Mouse (Mus musculus) embryonic facial prominence, embryonic 14.5 days (tissue): ENCODE measurements around the gene Neurod2. TPM values are rescaled to one million over a fixed set of nuclear protein-coding genes. Genes with fewer than 3 reads are reported as not detected.

Experiments used
- ATAC-seq: fragments of 200-750 bp; cut with Nextera tagmentation; 2 replicates; pipeline ENCODE4 v1.8.0; 2017; ENCODE audit warnings: low read depth, moderate number of reproducible peaks, moderate TSS enrichment
- DNase-seq: peaks from one replicate; pipeline ENCODE4 v3.0.0-alpha.2; 2015; ENCODE audit warnings: low spot score
- H3K27ac ChIP-seq: fragments of 300-500 bp; sonication (generic); replicated peaks from 2 replicates; pipeline ENCODE4 v1.5.1; 2014; ENCODE audit warnings: low read depth, mild to moderate bottlenecking, low read length, moderate library complexity
- H3K27me3 ChIP-seq: fragments of 300-500 bp; sonication (generic); replicated peaks from 2 replicates; pipeline ENCODE4 v1.6.1; 2014; ENCODE audit warnings: low read length; ENCODE audit not compliant: control insufficient read depth, insufficient read depth
- H3K36me3 ChIP-seq: fragments of 300-500 bp; sonication (generic); 2 replicates; pipeline ENCODE4 v1.6.1; 2014; ENCODE audit warnings: low read length, mixed read lengths; ENCODE audit not compliant: control insufficient read depth, insufficient read depth
- H3K4me1 ChIP-seq: fragments of 300-500 bp; sonication (generic); 2 replicates; pipeline ENCODE4 v1.6.1; 2014; ENCODE audit warnings: antibody characterized with exemption, low read length; ENCODE audit not compliant: control insufficient read depth, insufficient read depth
- H3K4me2 ChIP-seq: fragments of 300-500 bp; sonication (generic); 2 replicates; pipeline ENCODE4 v1.6.1; 2014; ENCODE audit warnings: low read depth, mild to moderate bottlenecking, low read length, moderate library complexity, mixed read lengths
- H3K4me3 ChIP-seq: fragments of 300-500 bp; sonication (generic); 2 replicates; pipeline ENCODE4 v1.5.1; 2014; ENCODE audit warnings: low read depth, mild to moderate bottlenecking, low read length
- H3K9ac ChIP-seq: fragments of 300-500 bp; sonication (generic); 2 replicates; pipeline ENCODE4 v1.6.1; 2014; ENCODE audit warnings: low read depth, mild to moderate bottlenecking, low read length, moderate library complexity, mixed read lengths
- H3K9me3 ChIP-seq: fragments of 300-500 bp; sonication (generic); 2 replicates; pipeline ENCODE4 v1.6.1; 2016; ENCODE audit warnings: low read length; ENCODE audit not compliant: control insufficient read depth
- WGBS: fragments of 180-500 bp; shearing (Covaris S2); extraction: QIAGEN DNeasy Blood & Tissue Kit; methylation state at CpG from one replicate; pipeline ENCODE4 v1.1.7; 2014; 5-methylcytosine and 5-hydroxymethylcytosine counted together
- polyA plus RNA-seq: library from polyadenylated mRNA; unstranded; fragments of >200 nt; fragmentation: Nextera tagmentation; extraction: Ambion mirVana; gene quantifications from 2 replicates; pipeline ENCODE4 v1.2.1, GENCODE M21; 2014

Neurod2 gene
- polyA plus RNA-seq, 1 experiment from 2014 or later = 0.10 TPM

GRCm38 (mm10) chr11:98339679-98340287 lies 10.3 kb upstream of the Neurod2 start:
- H3K4me2 ChIP-seq = peak overlapping the region; percentile 97

GRCm38 (mm10) chr11:98339071-98339501 lies 9.6 kb upstream of the Neurod2 start:
- under 1% methylated on average over 19 of the region's 19 CpGs for WGBS
- H3K4me1 ChIP-seq = peaks cover 10% of the 10 kb centered on the region; the same call in 1 of the 2 replicates
- no peaks in the 10 kb centered on the region for H3K36me3 ChIP-seq
- ATAC-seq (no peak), DNase-seq (no peak)
- peak overlapping the region; percentile 54 for H3K4me3 ChIP-seq
- no peak overlapping the region for H3K27ac ChIP-seq
- H3K27me3 ChIP-seq = peaks cover 82% of the 10 kb centered on the region
- peak overlapping the region; percentile 66 for H3K9ac ChIP-seq
- peak overlapping the region; percentile 97 for H3K4me2 ChIP-seq
- H3K9me3 ChIP-seq = no peaks in the 10 kb centered on the region

More at GRCm38 (mm10) chr11:98339679-98340287, 10.3 kb upstream of the Neurod2 start:
- Histone ChIP-seq H3K27ac (no peak overlapping the region), H3K36me3 (no peaks in the 10 kb centered on the region), H3K9me3 (no peaks in the 10 kb centered on the region), H3K27me3 (peaks cover 75% of the 10 kb centered on the region), H3K4me3 (peak overlapping the region; percentile 54), H3K4me1 (peaks cover 10% of the 10 kb centered on the region; the same call in 1 of the 2 replicates), H3K9ac (peak overlapping the region; percentile 66; the same call in 1 of the 2 replicates)
- no peak for DNase-seq
- ATAC-seq = no peak
- WGBS = 9% methylated on average over 11 of the region's 11 CpGs

GRCm38 (mm10) chr11:98338507-98338961 lies 9.1 kb upstream of the Neurod2 start:
- Histone ChIP-seq H3K9me3 (no peaks in the 10 kb centered on the region), H3K9ac (peak overlapping the region; percentile 66), H3K27ac (no peak overlapping the region), H3K4me3 (peak overlapping the region; percentile 54), H3K27me3 (peaks cover 87% of the 10 kb centered on the region), H3K36me3 (no peaks in the 10 kb centered on the region), H3K4me2 (peak overlapping the region; percentile 97), H3K4me1 (peaks cover 10% of the 10 kb centered on the region; the same call in 1 of the 2 replicates)
- DNase-seq (no peak), ATAC-seq (no peak)
- 1% methylated on average over 31 of the region's 57 CpGs for WGBS

GRCm38 (mm10) chr11:98336245-98337107 lies 7.0 kb upstream of the Neurod2 start:
- 18% methylated on average over 13 of the region's 13 CpGs for WGBS
- ATAC-seq (no peak), DNase-seq (no peak)
- no peak overlapping the region for H3K4me3 ChIP-seq
- peaks cover 97% of the 10 kb centered on the region for H3K27me3 ChIP-seq
- no peaks in the 10 kb centered on the region for H3K9me3 ChIP-seq
- H3K4me1 ChIP-seq = 0 out of 2 replicates have a peak, but pooled peaks cover 4% of the 10 kb centered on the region
- no peak overlapping the region for H3K9ac ChIP-seq
- no peak overlapping the region for H3K4me2 ChIP-seq
- H3K36me3 ChIP-seq = no peaks in the 10 kb centered on the region
- no peak overlapping the region for H3K27ac ChIP-seq

GRCm38 (mm10) chr11:98335250-98335649 lies 5.8 kb upstream of the Neurod2 start:
- Histone ChIP-seq H3K27ac (no peak overlapping the region), H3K9me3 (no peaks in the 10 kb centered on the region), H3K4me2 (no peak overlapping the region), H3K4me3 (no peak overlapping the region), H3K27me3 (peaks cover 98% of the 10 kb centered on the region), H3K4me1 (0 out of 2 replicates have a peak, but pooled peaks cover 4% of the 10 kb centered on the region), H3K36me3 (no peaks in the 10 kb centered on the region), H3K9ac (no peak overlapping the region)
- DNase-seq = no peak
- ATAC-seq = no peak
- WGBS = 8% methylated on average over 8 of the region's 9 CpGs

GRCm38 (mm10) chr11:98333981-98334741 lies 4.7 kb upstream of the Neurod2 start:
- no peaks in the 10 kb centered on the region for H3K36me3 ChIP-seq
- ATAC-seq (no peak; the same call in 1 of the 2 replicates), DNase-seq (no peak)
- peak overlapping the region; percentile 23 for H3K4me2 ChIP-seq
- WGBS = 2% methylated on average over 12 of the region's 41 CpGs
- 0 out of 2 replicates have a peak, but pooled peaks cover 4% of the 10 kb centered on the region for H3K4me1 ChIP-seq
- H3K27me3 ChIP-seq = peaks cover 98% of the 10 kb centered on the region
- H3K4me3 ChIP-seq = peak overlapping the region; percentile 21
- no peak overlapping the region for H3K9ac ChIP-seq
- no peaks in the 10 kb centered on the region for H3K9me3 ChIP-seq
- H3K27ac ChIP-seq = no peak overlapping the region

- no peak overlapping the region for H3K9ac ChIP-seq
- DNase-seq = no peak
- WGBS = 72% methylated on average over 10 of the region's 10 CpGs
- no peaks in the 10 kb centered on the region for H3K9me3 ChIP-seq
- no peaks in the 10 kb centered on the region for H3K36me3 ChIP-seq
- no peak overlapping the region for H3K4me3 ChIP-seq
- H3K4me1 ChIP-seq = peaks cover 3% of the 10 kb centered on the region; the same call in 1 of the 2 replicates
- peaks cover 100% of the 10 kb centered on the region for H3K27me3 ChIP-seq
- H3K4me2 ChIP-seq = no peak overlapping the region
- no peak for ATAC-seq
- no peak overlapping the region for H3K27ac ChIP-seq
These were observed 3.8 kb upstream of the Neurod2 start for GRCm38 (mm10) chr11:98333263-98333696.

GRCm38 (mm10) chr11:98332841-98333240 lies 3.4 kb upstream of the Neurod2 start:
- ATAC-seq = no peak
- no peak overlapping the region for H3K4me3 ChIP-seq
- no peak overlapping the region for H3K9ac ChIP-seq
- H3K27ac ChIP-seq = no peak overlapping the region
- peaks cover 100% of the 10 kb centered on the region for H3K27me3 ChIP-seq
- H3K36me3 ChIP-seq = no peaks in the 10 kb centered on the region
- no peaks in the 10 kb centered on the region for H3K9me3 ChIP-seq
- DNase-seq = no peak
- H3K4me2 ChIP-seq = no peak overlapping the region
- 70% methylated on average over 4 of the region's 4 CpGs for WGBS
- peaks cover 8% of the 10 kb centered on the region; the same call in 1 of the 2 replicates for H3K4me1 ChIP-seq
